Comparison of ENCODE assay signal across 12 mouse cellular contexts in the genomic region with DNA sequence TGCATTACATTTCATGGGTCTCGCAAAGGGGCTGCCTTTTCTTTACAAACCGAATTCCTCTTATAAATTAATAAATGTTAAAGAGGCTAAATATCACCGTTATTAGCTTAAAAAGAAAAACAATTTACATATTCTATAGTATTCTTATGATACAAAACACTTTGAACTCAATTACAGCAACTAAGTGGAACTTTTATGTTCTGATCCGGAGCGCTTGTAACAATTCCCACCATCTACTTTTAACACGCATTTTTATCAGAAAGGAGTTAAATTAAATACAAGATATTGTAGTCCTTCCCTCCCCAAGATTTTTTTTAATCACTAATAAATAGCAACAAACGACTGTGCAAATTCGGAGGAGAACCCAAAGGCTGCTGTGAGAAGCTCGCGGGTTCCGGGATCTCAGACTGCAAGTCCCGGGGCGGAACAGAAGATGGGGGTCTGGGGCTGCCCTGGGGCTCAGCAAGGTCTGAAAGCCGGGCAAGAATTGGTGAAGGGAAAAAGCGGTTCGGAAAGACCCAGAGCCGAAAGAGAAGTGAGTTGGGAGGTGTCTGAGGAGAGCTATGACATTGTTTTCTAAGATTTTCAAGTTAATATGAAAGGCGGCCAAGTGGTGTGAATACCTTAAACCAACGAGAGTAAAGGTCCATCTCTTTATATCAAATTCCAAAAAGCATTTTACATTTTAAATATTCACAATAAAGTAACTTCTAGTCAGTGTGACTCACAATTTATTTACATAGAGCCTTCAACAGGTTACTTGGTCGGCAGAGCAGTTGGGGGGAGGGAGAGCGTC. TPM values are rescaled to one million over a fixed set of nuclear protein-coding genes. Genes with fewer than 3 reads are reported as not detected.
DNase-seq lines count a peak whose midpoint lies in the region; ATAC-seq and TF ChIP-seq lines count a peak whose summit lies in the region.
"Had no signal": no experiment of that assay in that cellular context is flagged by ENCODE, and none has a peak within 500 bp of the region (broad histone marks: within the 10 kb centered on the region; RNA-seq: fewer than 3 reads in every experiment).

No protein-coding gene starts in this region.

- H3K27me3 ChIP-seq in forebrain, embryonic 11.5 days (ENCODE audit: control insufficient read depth, insufficient read depth, low read length) = peaks cover 83% of the 10 kb centered on the region
- H3K27me3 ChIP-seq in forebrain, embryonic 15.5 days = peaks cover 90% of the 10 kb centered on the region
- H3K27me3 ChIP-seq in midbrain, embryonic 11.5 days (ENCODE audit: control insufficient read depth, insufficient read depth, low read length) = peaks cover 91% of the 10 kb centered on the region
- H3K27me3 ChIP-seq in midbrain, postnatal 0 days (ENCODE audit: insufficient read depth, low read length) = peaks cover 65% of the 10 kb centered on the region
- H3K27me3 ChIP-seq in midbrain, embryonic 13.5 days = peaks cover 92% of the 10 kb centered on the region

- ATAC-seq in forebrain, embryonic 11.5 days (replicated peaks; ENCODE audit: low FRiP score) = no peak
- no peak for ATAC-seq in forebrain, embryonic 15.5 days (replicated peaks)
- ATAC-seq in midbrain, embryonic 11.5 days (ENCODE audit: low FRiP score) = no peak
- no peak for ATAC-seq in midbrain, postnatal 0 days (ENCODE audit: low FRiP score)
- ATAC-seq in midbrain, embryonic 13.5 days = no peak
- ATAC-seq: intestine, postnatal 0 days; Patski had no signal

- no peaks in the 10 kb centered on the region for H3K9me3 ChIP-seq in forebrain, embryonic 11.5 days (ENCODE audit: control insufficient read depth, low read length)
- H3K9me3 ChIP-seq in forebrain, embryonic 15.5 days = no peaks in the 10 kb centered on the region
- H3K9me3 ChIP-seq in midbrain, embryonic 11.5 days (ENCODE audit: control insufficient read depth, low read length) = no peaks in the 10 kb centered on the region
- no peaks in the 10 kb centered on the region for H3K9me3 ChIP-seq in midbrain, postnatal 0 days (ENCODE audit: low read length)
- H3K9me3 ChIP-seq in midbrain, embryonic 13.5 days = no peaks in the 10 kb centered on the region

- peak; percentile 68 for DNase-seq in forebrain, embryonic 11.5 days (ENCODE audit: low spot score)
- peak; percentile 94 for DNase-seq in midbrain, embryonic 11.5 days (ENCODE audit: low spot score, missing footprints)
- DNase-seq in midbrain, postnatal 0 days (ENCODE audit: low spot score) = no peak
- DNase-seq in yolk sac, embryonic 10.5 days (ENCODE audit: low spot score) = peak; percentile 35
- no peak for DNase-seq in B cell, adult 2 months
- no peak for DNase-seq in frontal cortex, adult 2 months (ENCODE audit: extremely low spot score in 1 of 2, low spot score in 1 of 2)

- no peak overlapping the region for H3K27ac ChIP-seq in forebrain, embryonic 11.5 days (ENCODE audit: low read depth, low read length)
- H3K27ac ChIP-seq in forebrain, embryonic 15.5 days (replicated peaks) = no peak overlapping the region
- no peak overlapping the region for H3K27ac ChIP-seq in midbrain, embryonic 11.5 days (ENCODE audit: low read depth, low read length)
- no peak overlapping the region for H3K27ac ChIP-seq in midbrain, postnatal 0 days (ENCODE audit: low read depth, low read length)
- H3K27ac ChIP-seq in midbrain, embryonic 13.5 days = no peak overlapping the region
- H3K27ac ChIP-seq: liver, embryonic 14.5 days had no signal

- H3K9ac ChIP-seq in forebrain, embryonic 11.5 days (ENCODE audit: low read length) = no peak overlapping the region
- no peak overlapping the region for H3K9ac ChIP-seq in forebrain, embryonic 15.5 days (replicated peaks)
- peak overlapping the region; percentile 29 for H3K9ac ChIP-seq in midbrain, embryonic 11.5 days (ENCODE audit: low read length)
- H3K9ac ChIP-seq in midbrain, postnatal 0 days (replicated peaks; ENCODE audit: low read length, poor library complexity, severe bottlenecking) = no peak overlapping the region
- H3K9ac ChIP-seq in midbrain, embryonic 13.5 days (replicated peaks) = no peak overlapping the region
- H3K9ac ChIP-seq: liver, embryonic 14.5 days had no signal

- TF ChIP-seq CTCF in midbrain, postnatal 0 days (IDR thresholded peaks at IDR 0.05) = no peak

- no peaks in the 10 kb centered on the region for H3K36me3 ChIP-seq in forebrain, embryonic 11.5 days (ENCODE audit: control insufficient read depth, insufficient read depth, low read length)
- no peaks in the 10 kb centered on the region for H3K36me3 ChIP-seq in forebrain, embryonic 15.5 days
- H3K36me3 ChIP-seq in midbrain, embryonic 11.5 days (ENCODE audit: control insufficient read depth, insufficient read depth, low read length) = no peaks in the 10 kb centered on the region
- H3K36me3 ChIP-seq in midbrain, postnatal 0 days (ENCODE audit: insufficient read depth, low read length) = no peaks in the 10 kb centered on the region
- no peaks in the 10 kb centered on the region for H3K36me3 ChIP-seq in midbrain, embryonic 13.5 days

- WGBS in forebrain, embryonic 11.5 days = 2% methylated on average over 21 of the region's 21 CpGs
- WGBS in forebrain, embryonic 15.5 days = 2% methylated on average over 21 of the region's 21 CpGs
- WGBS in midbrain, embryonic 11.5 days = 2% methylated on average over 21 of the region's 21 CpGs
- WGBS in midbrain, postnatal 0 days = 6% methylated on average over 21 of the region's 21 CpGs
- 3% methylated on average over 21 of the region's 21 CpGs for WGBS in midbrain, embryonic 13.5 days

- H3K4me3 ChIP-seq in forebrain, embryonic 11.5 days (ENCODE audit: low read depth, low read length) = no peak overlapping the region
- no peak overlapping the region for H3K4me3 ChIP-seq in forebrain, embryonic 15.5 days
- peak overlapping the region; percentile 31 for H3K4me3 ChIP-seq in midbrain, embryonic 11.5 days (ENCODE audit: low read depth, low read length)
- no peak overlapping the region for H3K4me3 ChIP-seq in midbrain, postnatal 0 days (ENCODE audit: low read depth, low read length)
- H3K4me3 ChIP-seq in midbrain, embryonic 13.5 days (replicated peaks) = 0 out of 2 replicates have a peak overlapping the region, but pooled peaks have one; percentile 26

- no peak overlapping the region for H3K4me2 ChIP-seq in forebrain, embryonic 11.5 days (ENCODE audit: low read depth, low read length, severe bottlenecking)
- H3K4me2 ChIP-seq in forebrain, embryonic 15.5 days (replicated peaks) = no peak overlapping the region
- H3K4me2 ChIP-seq in midbrain, embryonic 11.5 days = peak overlapping the region; percentile 53
- H3K4me2 ChIP-seq in midbrain, postnatal 0 days (ENCODE audit: low read depth, low read length, poor library complexity, severe bottlenecking) = no peak overlapping the region
- H3K4me2 ChIP-seq in midbrain, embryonic 13.5 days (replicated peaks) = peak overlapping the region; percentile 44

- peaks cover 8% of the 10 kb centered on the region; the same call in 1 of the 2 replicates for H3K4me1 ChIP-seq in forebrain, embryonic 11.5 days (replicated peaks; ENCODE audit: control insufficient read depth, insufficient read depth, low read length)
- peaks cover 7% of the 10 kb centered on the region for H3K4me1 ChIP-seq in forebrain, embryonic 15.5 days
- peaks cover 20% of the 10 kb centered on the region for H3K4me1 ChIP-seq in midbrain, embryonic 11.5 days (ENCODE audit: control insufficient read depth, insufficient read depth, low read length)
- no peaks in the 10 kb centered on the region for H3K4me1 ChIP-seq in midbrain, postnatal 0 days (ENCODE audit: insufficient read depth, low read length)
- H3K4me1 ChIP-seq in midbrain, embryonic 13.5 days (replicated peaks) = peaks cover 13% of the 10 kb centered on the region

RNA-seq across cellular contexts. Expression of a gene that starts 6.4 kb away (rescaled TPM):
- 1.2 and 1.3 TPM in 2 replicates for polyA plus RNA-seq in forebrain, embryonic 11.5 days (2014; fragmentation: Nextera tagmentation; extraction: Ambion mirVana)
- polyA plus RNA-seq in forebrain, embryonic 15.5 days (2015; fragmentation: Nextera tagmentation; extraction: Ambion mirVana) = 0.18 and 0.32 TPM in 2 replicates
- 9.3 and 10.5 TPM in 2 replicates for polyA plus RNA-seq in midbrain, embryonic 11.5 days (2014; fragmentation: Nextera tagmentation; extraction: Ambion mirVana)
- 1.3 and 1.4 TPM in 2 replicates for total RNA-seq in midbrain, postnatal 0 days (2014; rRNA removed)
- polyA plus RNA-seq in midbrain, postnatal 0 days (2015; fragmentation: Nextera tagmentation; extraction: Ambion mirVana) = 1.4 and 1.9 TPM in 2 replicates
- polyA plus RNA-seq in midbrain, embryonic 13.5 days (2015; fragmentation: Nextera tagmentation; extraction: Ambion mirVana) = 2.2 and 3.5 TPM in 2 replicates
- polyA plus RNA-seq in frontal cortex, adult 2 months (2012; rRNA removed) = 0.06 and 0.18 TPM in 2 replicates
- polyA plus RNA-seq: intestine, postnatal 0 days; Patski; small intestine, adult 2 months had no signal

Comparison
In these comparisons a context has a peak if more than half of its experiments do, and no peak if none do; other contexts are left out.
1. DNase-seq: peak in forebrain, embryonic 11.5 days (single experiment), midbrain, embryonic 11.5 days (single experiment) and yolk sac, embryonic 10.5 days (single experiment); none in midbrain, postnatal 0 days (single experiment), B cell, adult 2 months (0 of 2) and frontal cortex, adult 2 months (0 of 2).
2. H3K4me2 ChIP-seq: peak in midbrain, embryonic 11.5 days (single experiment) and midbrain, embryonic 13.5 days (single experiment); none in forebrain, embryonic 11.5 days (single experiment), forebrain, embryonic 15.5 days (single experiment) and midbrain, postnatal 0 days (single experiment).
3. H3K4me3 ChIP-seq: peak in midbrain, embryonic 11.5 days (single experiment) and midbrain, embryonic 13.5 days (single experiment); none in forebrain, embryonic 11.5 days (single experiment), forebrain, embryonic 15.5 days (single experiment) and midbrain, postnatal 0 days (single experiment).